Mouse (Mus musculus): ENCODE results near the gene Btbd9.

GRCm38 (mm10) chr17:30214393-30214792 is 361.9 kb downstream of the Btbd9 start:
- TF ChIP-seq POLR2A (IDR thresholded peaks at IDR 0.05; ENCODE audit: extremely low read depth, insufficient read depth, low read length): no peak
- TF ChIP-seq CTCF (IDR thresholded peaks at IDR 0.05; ENCODE audit: extremely low read depth, insufficient read depth, low read length): no peak
